10 mouse cellular contexts compared by ENCODE assay signal in genomic region chr14:122902136-122902535, GRCm38 (mm10). TPM values are rescaled to one million over a fixed set of nuclear protein-coding genes. Genes with fewer than 3 reads are reported as not detected.
DNase-seq lines count a peak whose midpoint lies in the region; ATAC-seq and TF ChIP-seq lines count a peak whose summit lies in the region.
"Had no signal": no experiment of that assay in that cellular context is flagged by ENCODE, and none has a peak within 500 bp of the region (broad histone marks: within the 10 kb centered on the region; RNA-seq: fewer than 3 reads in every experiment).

No protein-coding gene starts in this region.

- H3K4me2 ChIP-seq in forebrain, postnatal 0 days (ENCODE audit: low read depth): no peak overlapping the region

- H3K9ac ChIP-seq in forebrain, postnatal 0 days: no peak overlapping the region

- H3K27ac ChIP-seq in heart, embryonic 10.5 days: no peak overlapping the region
- H3K27ac ChIP-seq in forebrain, postnatal 0 days (ENCODE audit: low read depth, low read length): no peak overlapping the region

- peak; percentile 23 to 40 for DNase-seq in heart, adult 18-20 months
- no peak for DNase-seq in heart, embryonic 10.5 days (ENCODE audit: low spot score)
- DNase-seq in CD8-positive naive resting alpha-beta T cell, adult 2 months (ENCODE audit: low read depth in 2 of 2, low spot score in 2 of 2): peak; percentile 72 to 79
- peak; percentile 75 to 81 for DNase-seq in cerebellum, postnatal 25 days
- DNase-seq in kidney, postnatal 14 days: peak; percentile 91
- peak; percentile 14 for DNase-seq in testis, postnatal 14 days (ENCODE audit: low spot score)
- DNase-seq in left cerebral cortex, adult 18-20 months (ENCODE audit: low spot score in 2 of 2): no peak
- no peak for DNase-seq in forebrain, postnatal 0 days

- no peak for ATAC-seq in forebrain, postnatal 0 days

- H3K36me3 ChIP-seq in heart, embryonic 10.5 days: 0 out of 2 replicates have a peak, but pooled peaks cover 2% of the 10 kb centered on the region
- H3K36me3 ChIP-seq in forebrain, postnatal 0 days (ENCODE audit: insufficient read depth): no peaks in the 10 kb centered on the region

- WGBS in heart, embryonic 10.5 days: 63% methylated on average over 2 of the region's 2 CpGs
- 43% methylated on average over 2 of the region's 2 CpGs for WGBS in forebrain, postnatal 0 days

- H3K4me1 ChIP-seq in heart, embryonic 10.5 days: peaks cover 10% of the 10 kb centered on the region; the same call in 1 of the 2 replicates
- H3K4me1 ChIP-seq in forebrain, postnatal 0 days (ENCODE audit: insufficient read depth): peaks cover 4% of the 10 kb centered on the region; the same call in 1 of the 2 replicates
- H3K4me1 ChIP-seq: megakaryocyte, embryonic 14.5 days had no signal

- no peak overlapping the region for H3K4me3 ChIP-seq in heart, embryonic 10.5 days
- H3K4me3 ChIP-seq in forebrain, postnatal 0 days (ENCODE audit: low read depth, low read length): no peak overlapping the region
- H3K4me3 ChIP-seq: megakaryocyte, embryonic 14.5 days had no signal

- 0 out of 2 replicates have a peak, but pooled peaks cover 2% of the 10 kb centered on the region for H3K9me3 ChIP-seq in heart, embryonic 10.5 days
- peaks cover 2% of the 10 kb centered on the region; the same call in 1 of the 2 replicates for H3K9me3 ChIP-seq in forebrain, postnatal 0 days (ENCODE audit: low read length)
- H3K9me3 ChIP-seq: G1E; megakaryocyte, embryonic 14.5 days had no signal

- no peak for TF ChIP-seq CTCF in forebrain, postnatal 0 days (IDR thresholded peaks at IDR 0.05; ENCODE audit: low read depth)

- no peaks in the 10 kb centered on the region for H3K27me3 ChIP-seq in heart, embryonic 10.5 days (ENCODE audit: insufficient read depth, poor library complexity, severe bottlenecking)
- no peaks in the 10 kb centered on the region for H3K27me3 ChIP-seq in forebrain, postnatal 0 days (ENCODE audit: insufficient read depth, low read length)
- H3K27me3 ChIP-seq: megakaryocyte, embryonic 14.5 days had no signal

RNA-seq across cellular contexts. Expression of gene Ggact, which starts 11.4 kb away (rescaled TPM):
- total RNA-seq in heart, adult 18-20 months (2021): 10 to 100 TPM; 24.9 to 25.7 TPM
- polyA plus RNA-seq in heart, embryonic 10.5 days (2016; fragmentation: Nextera tagmentation; extraction: Ambion mirVana): 10.8 and 11.0 TPM in 2 replicates
- 10 to 100 TPM; 36.7 to 40.9 TPM for total RNA-seq in left cerebral cortex, adult 18-20 months (2021)
- total RNA-seq in forebrain, postnatal 0 days (2014; rRNA removed): 16.4 and 18.8 TPM in 2 replicates
- polyA plus RNA-seq in forebrain, postnatal 0 days (2015; fragmentation: Nextera tagmentation; extraction: Ambion mirVana): 16.1 and 19.2 TPM in 2 replicates

Comparison
In these comparisons a context has a peak if more than half of its experiments do, and no peak if none do; other contexts are left out.
1. DNase-seq: peak in heart, adult 18-20 months (2 of 2), CD8-positive naive resting alpha-beta T cell, adult 2 months (2 of 2), cerebellum, postnatal 25 days (2 of 2), kidney, postnatal 14 days (single experiment) and testis, postnatal 14 days (single experiment); none in heart, embryonic 10.5 days (single experiment), left cerebral cortex, adult 18-20 months (0 of 2) and forebrain, postnatal 0 days (single experiment).